Mouse (Mus musculus) forebrain, embryonic 15.5 days (tissue): ENCODE data around the gene Efhd1. TPM values are rescaled to one million over a fixed set of nuclear protein-coding genes. Genes with fewer than 3 reads are reported as not detected.

Source experiments
- ATAC-seq: fragments of 200-750 bp; cut with Nextera tagmentation; replicated peaks from 2 replicates; pipeline ENCODE4 v1.8.0; 2017; ENCODE audit warnings: mild to moderate bottlenecking, moderate TSS enrichment, moderate library complexity
- H3K27ac ChIP-seq: fragments of 300-500 bp; sonication (generic); replicated peaks from 2 replicates; pipeline ENCODE4 v1.5.1; 2015; ENCODE audit warnings: mild to moderate bottlenecking, inconsistent platforms
- H3K27me3 ChIP-seq: fragments of 300-500 bp; sonication (generic); 2 replicates; pipeline ENCODE4 v1.6.1; 2015; ENCODE audit warnings: inconsistent platforms
- H3K36me3 ChIP-seq: fragments of 300-500 bp; sonication (generic); 2 replicates; pipeline ENCODE4 v1.6.1; 2015; ENCODE audit warnings: mild to moderate bottlenecking, inconsistent platforms
- H3K4me1 ChIP-seq: fragments of 300-500 bp; sonication (generic); 2 replicates; pipeline ENCODE4 v1.6.1; 2015; ENCODE audit warnings: inconsistent platforms
- H3K4me2 ChIP-seq: fragments of 300-500 bp; sonication (generic); replicated peaks from 2 replicates; pipeline ENCODE4 v1.6.1; 2015; ENCODE audit warnings: mild to moderate bottlenecking, inconsistent platforms
- H3K4me3 ChIP-seq: fragments of 300-500 bp; sonication (generic); 2 replicates; pipeline ENCODE4 v1.5.1; 2015; ENCODE audit warnings: mild to moderate bottlenecking, inconsistent platforms
- H3K9ac ChIP-seq: fragments of 300-500 bp; sonication (generic); replicated peaks from 2 replicates; pipeline ENCODE4 v1.6.1; 2015; ENCODE audit warnings: mild to moderate bottlenecking, inconsistent platforms
- H3K9me3 ChIP-seq: fragments of 300-500 bp; sonication (generic); 2 replicates; pipeline ENCODE4 v1.6.1; 2016; ENCODE audit warnings: inconsistent platforms
- WGBS: fragments of 180-500 bp; shearing (Covaris S2); methylation state at CpG from one replicate; pipeline ENCODE4 v1.1.7; 2015; ENCODE audit warnings: mixed read lengths; 5-methylcytosine and 5-hydroxymethylcytosine counted together
- polyA plus RNA-seq: library from polyadenylated mRNA; unstranded; fragments of >200 nt; fragmentation: Nextera tagmentation; extraction: Ambion mirVana; gene quantifications from 2 replicates; pipeline ENCODE4 v1.2.1, GENCODE M21; 2015

Efhd1 gene
- polyA plus RNA-seq, 1 experiment from 2014 or later, result 0.90 TPM

- Histone ChIP-seq H3K36me3 (no peaks in the 10 kb centered on the region), H3K4me2 (no peak overlapping the region), H3K4me1 (peaks cover 4% of the 10 kb centered on the region; the same call in 1 of the 2 replicates), H3K9me3 (no peaks in the 10 kb centered on the region), H3K27ac (no peak overlapping the region), H3K9ac (no peak overlapping the region), H3K4me3 (no peak overlapping the region), H3K27me3 (no peaks in the 10 kb centered on the region)
- 88% methylated on average over 8 of the region's 8 CpGs for WGBS
- no peak for ATAC-seq
These were observed 49.8 kb downstream of the Efhd1 start for GRCm38 (mm10) chr1:87313843-87314570.

GRCm38 (mm10) chr1:87315431-87315830, 51.3 kb downstream of the Efhd1 start:
- no peak overlapping the region for H3K27ac ChIP-seq
- peaks cover 10% of the 10 kb centered on the region; the same call in 1 of the 2 replicates for H3K9me3 ChIP-seq
- ATAC-seq, result no peak
- no peak overlapping the region for H3K4me2 ChIP-seq
- H3K4me3 ChIP-seq, result no peak overlapping the region
- 88% methylated on average over 2 of the region's 2 CpGs for WGBS
- no peaks in the 10 kb centered on the region for H3K36me3 ChIP-seq
- H3K4me1 ChIP-seq, result peaks cover 4% of the 10 kb centered on the region; the same call in 1 of the 2 replicates
- H3K27me3 ChIP-seq, result no peaks in the 10 kb centered on the region
- no peak overlapping the region for H3K9ac ChIP-seq

- Histone ChIP-seq H3K27me3 (no peaks in the 10 kb centered on the region), H3K27ac (no peak overlapping the region), H3K4me3 (no peak overlapping the region), H3K9ac (no peak overlapping the region), H3K9me3 (peaks cover 13% of the 10 kb centered on the region; the same call in 1 of the 2 replicates), H3K4me1 (peaks cover 4% of the 10 kb centered on the region; the same call in 1 of the 2 replicates), H3K4me2 (no peak overlapping the region), H3K36me3 (no peaks in the 10 kb centered on the region)
- no peak for ATAC-seq
- WGBS, result 61% methylated on average over 2 of the region's 2 CpGs
These were observed 51.7 kb downstream of the Efhd1 start for GRCm38 (mm10) chr1:87315894-87316293.

- H3K27me3 ChIP-seq, result no peaks in the 10 kb centered on the region
- H3K9ac ChIP-seq, result no peak overlapping the region
- H3K36me3 ChIP-seq, result no peaks in the 10 kb centered on the region
- no peak overlapping the region for H3K4me3 ChIP-seq
- peaks cover 20% of the 10 kb centered on the region; the same call in 1 of the 2 replicates for H3K9me3 ChIP-seq
- ATAC-seq, result no peak
- 26% methylated on average over 3 of the region's 3 CpGs for WGBS
- H3K4me1 ChIP-seq, result peaks cover 4% of the 10 kb centered on the region; the same call in 1 of the 2 replicates
- H3K4me2 ChIP-seq, result no peak overlapping the region
- H3K27ac ChIP-seq, result no peak overlapping the region
These were observed 52.5 kb downstream of the Efhd1 start for GRCm38 (mm10) chr1:87316672-87317071.

GRCm38 (mm10) chr1:87321071-87321470, 56.9 kb downstream of the Efhd1 start:
- no peak for ATAC-seq
- H3K36me3 ChIP-seq, result no peaks in the 10 kb centered on the region
- no peak overlapping the region for H3K4me2 ChIP-seq
- no peak overlapping the region for H3K9ac ChIP-seq
- H3K27me3 ChIP-seq, result no peaks in the 10 kb centered on the region
- peaks cover 20% of the 10 kb centered on the region; the same call in 1 of the 2 replicates for H3K9me3 ChIP-seq
- H3K4me3 ChIP-seq, result no peak overlapping the region
- H3K4me1 ChIP-seq, result peaks cover 4% of the 10 kb centered on the region; the same call in 1 of the 2 replicates
- no peak overlapping the region for H3K27ac ChIP-seq
- WGBS, result 6% methylated on average over 1 of the region's 1 CpGs

GRCm38 (mm10) chr1:87322778-87323177, 58.6 kb downstream of the Efhd1 start:
- Histone ChIP-seq H3K4me3 (no peak overlapping the region), H3K36me3 (no peaks in the 10 kb centered on the region), H3K9me3 (peaks cover 20% of the 10 kb centered on the region; the same call in 1 of the 2 replicates), H3K27me3 (no peaks in the 10 kb centered on the region), H3K4me1 (peaks cover 6% of the 10 kb centered on the region; the same call in 1 of the 2 replicates), H3K9ac (no peak overlapping the region), H3K4me2 (no peak overlapping the region), H3K27ac (no peak overlapping the region)
- no peak for ATAC-seq
- WGBS, result 94% methylated on average over 3 of the region's 3 CpGs

- no peaks in the 10 kb centered on the region for H3K36me3 ChIP-seq
These were observed 60.5 kb downstream of the Efhd1 start for GRCm38 (mm10) chr1:87324649-87325048.

GRCm38 (mm10) chr1:87326742-87327163, 62.6 kb downstream of the Efhd1 start, which contains the start of gene Gigyf2:
Gene Gigyf2, plus strand, starts transcription at chr1:87326998.
- ATAC-seq, result peak; percentile 97
- Histone ChIP-seq H3K27ac (peak within 1 kb of the TSS; percentile 94), H3K4me1 (peaks cover 19% of the 10 kb centered on the region), H3K27me3 (no peaks in the 10 kb centered on the region), H3K4me3 (peak within 1 kb of the TSS; percentile 82), H3K9ac (peak within 1 kb of the TSS; percentile 94), H3K36me3 (no peaks in the 10 kb centered on the region), H3K9me3 (no peaks in the 10 kb centered on the region), H3K4me2 (peak within 1 kb of the TSS; percentile 77)
- WGBS, result 2% methylated on average over 32 of the region's 36 CpGs

More at GRCm38 (mm10) chr1:87324649-87325048, 60.5 kb downstream of the Efhd1 start:
- no peak for ATAC-seq
- no peak overlapping the region for H3K27ac ChIP-seq
- no peak overlapping the region for H3K9ac ChIP-seq
- H3K4me1 ChIP-seq, result peaks cover 19% of the 10 kb centered on the region
- no peak overlapping the region for H3K4me2 ChIP-seq
- H3K27me3 ChIP-seq, result no peaks in the 10 kb centered on the region
- H3K9me3 ChIP-seq, result peaks cover 18% of the 10 kb centered on the region; the same call in 1 of the 2 replicates
- H3K4me3 ChIP-seq, result no peak overlapping the region

GRCm38 (mm10) chr1:87327165-87327861, 63.1 kb downstream of the Efhd1 start:
- ATAC-seq, result peak; percentile 56
- Histone ChIP-seq H3K27me3 (no peaks in the 10 kb centered on the region), H3K4me3 (peak overlapping the region; percentile 82), H3K4me1 (peaks cover 19% of the 10 kb centered on the region), H3K4me2 (peak overlapping the region; percentile 77), H3K27ac (peak overlapping the region; percentile 94), H3K36me3 (no peaks in the 10 kb centered on the region), H3K9ac (peak overlapping the region; percentile 94), H3K9me3 (no peaks in the 10 kb centered on the region)
- under 1% methylated on average over 50 of the region's 53 CpGs for WGBS

GRCm38 (mm10) chr1:87331774-87332173, 67.6 kb downstream of the Efhd1 start:
- Histone ChIP-seq H3K36me3 (peaks cover 21% of the 10 kb centered on the region), H3K4me1 (peaks cover 15% of the 10 kb centered on the region), H3K27ac (no peak overlapping the region), H3K9ac (no peak overlapping the region), H3K4me2 (no peak overlapping the region), H3K9me3 (no peaks in the 10 kb centered on the region), H3K27me3 (no peaks in the 10 kb centered on the region), H3K4me3 (no peak overlapping the region)
- ATAC-seq, result no peak
- WGBS, result 98% methylated on average over 4 of the region's 4 CpGs

- H3K27me3 ChIP-seq, result no peaks in the 10 kb centered on the region
- H3K9me3 ChIP-seq, result no peaks in the 10 kb centered on the region
- no peak overlapping the region for H3K4me3 ChIP-seq
- no peaks in the 10 kb centered on the region; the same call in 1 of the 2 replicates for H3K4me1 ChIP-seq
- no peak overlapping the region for H3K9ac ChIP-seq
- peaks cover 11% of the 10 kb centered on the region for H3K36me3 ChIP-seq
- H3K4me2 ChIP-seq, result no peak overlapping the region
- H3K27ac ChIP-seq, result no peak overlapping the region
- ATAC-seq, result no peak
- WGBS, result 93% methylated on average over 2 of the region's 2 CpGs
These were observed 86.4 kb downstream of the Efhd1 start for GRCm38 (mm10) chr1:87350576-87350975.

- Histone ChIP-seq H3K27me3 (no peaks in the 10 kb centered on the region), H3K27ac (no peak overlapping the region), H3K4me1 (no peaks in the 10 kb centered on the region), H3K9ac (no peak overlapping the region), H3K4me2 (no peak overlapping the region), H3K36me3 (peaks cover 16% of the 10 kb centered on the region), H3K4me3 (no peak overlapping the region), H3K9me3 (no peaks in the 10 kb centered on the region)
- no peak for ATAC-seq
- 65% methylated on average over 1 of the region's 1 CpGs for WGBS
These were observed 96.1 kb downstream of the Efhd1 start for GRCm38 (mm10) chr1:87360276-87360675.
